Mouse (Mus musculus): ENCODE measurements around the gene Ctsz.

GRCm38 (mm10) chr2:174393383-174393782, 45.5 kb downstream of the Ctsz start:
- TF ChIP-seq CTCF (IDR thresholded peaks at IDR 0.05; ENCODE audit: extremely low read depth, insufficient read depth, low read length), result no peak
- TF ChIP-seq POLR2A (IDR thresholded peaks at IDR 0.05; ENCODE audit: extremely low read depth, insufficient read depth, low read length), result no peak
